Mouse (Mus musculus) CH12F3 (cell line): Measurements from ENCODE around the gene Hist1h2bc.
"Not testable (repeated sequence)": the region's sequence is repeated elsewhere in the genome, so short reads cannot be mapped to it uniquely, and the experiment has no call there.

Source experiments
- in situ Hi-C: fragments of 300-500 bp; cut with MboI; formaldehyde crosslinking; loops from 2 replicates; pipeline ENCODE4 v1.14.3; 2020; ENCODE audit warnings: low sequenced_read_pairs

Hist1h2bc gene

GRCm38 (mm10) chr13:23698300-23698693 is 14.3 kb downstream of the Hist1h2bc start, which contains the start of gene Hist1h4c:
Gene Hist1h4c (minus strand): TSS chr13:23698454.
- in situ Hi-C loops, result loop anchor here (10.0 kb wide), 1 partner anchor 73 kb away; the partner anchor contains the start of genes Hist1h1e and Hist1h2be

DNA sequence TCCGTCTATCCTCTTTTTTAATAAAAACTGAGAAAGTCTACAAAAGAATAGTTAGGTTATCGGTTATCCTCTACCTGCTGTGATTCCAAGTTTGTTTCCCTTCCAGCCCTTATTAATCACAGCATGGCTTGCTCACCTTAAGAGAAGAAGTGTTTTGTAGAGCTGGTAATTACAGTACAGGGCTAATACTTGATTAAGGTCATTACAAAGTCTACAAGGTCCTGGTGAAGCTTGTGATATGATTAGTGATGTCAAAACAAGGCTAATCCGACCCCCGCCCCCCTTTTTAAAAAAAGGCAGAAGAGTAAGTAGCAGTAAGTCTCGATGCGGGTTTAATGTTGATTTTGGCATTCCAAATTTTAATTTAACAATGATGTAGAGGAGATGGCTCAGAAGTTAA is 15.0 kb downstream of the Hist1h2bc start:
- in situ Hi-C loops, result loop anchor here (10.0 kb wide), 1 partner anchor 74 kb away; the partner anchor contains the start of genes Hist1h1e and Hist1h2be

DNA sequence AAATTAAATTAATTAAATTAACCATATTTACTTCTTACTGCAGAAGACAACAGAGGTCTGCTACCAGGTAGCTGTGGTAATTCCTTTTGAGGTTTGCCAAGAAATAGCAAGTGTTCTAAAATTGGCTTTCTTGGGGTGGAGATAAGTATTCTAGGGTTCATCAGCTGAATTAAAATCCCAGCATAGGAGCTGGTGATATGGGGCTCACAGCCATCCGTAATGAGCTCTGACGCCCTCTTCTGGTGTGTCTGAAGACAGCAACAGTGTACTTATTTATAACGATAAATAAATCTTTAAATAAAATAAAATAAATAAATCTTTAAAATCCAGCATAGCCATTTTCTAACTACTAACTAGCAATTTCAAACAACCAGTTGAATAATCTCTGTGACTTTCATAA is 15.8 kb downstream of the Hist1h2bc start:
- in situ Hi-C loops, result loop anchor here (10.0 kb wide), 1 partner anchor 75 kb away; the partner anchor contains the start of genes Hist1h1e and Hist1h2be

DNA sequence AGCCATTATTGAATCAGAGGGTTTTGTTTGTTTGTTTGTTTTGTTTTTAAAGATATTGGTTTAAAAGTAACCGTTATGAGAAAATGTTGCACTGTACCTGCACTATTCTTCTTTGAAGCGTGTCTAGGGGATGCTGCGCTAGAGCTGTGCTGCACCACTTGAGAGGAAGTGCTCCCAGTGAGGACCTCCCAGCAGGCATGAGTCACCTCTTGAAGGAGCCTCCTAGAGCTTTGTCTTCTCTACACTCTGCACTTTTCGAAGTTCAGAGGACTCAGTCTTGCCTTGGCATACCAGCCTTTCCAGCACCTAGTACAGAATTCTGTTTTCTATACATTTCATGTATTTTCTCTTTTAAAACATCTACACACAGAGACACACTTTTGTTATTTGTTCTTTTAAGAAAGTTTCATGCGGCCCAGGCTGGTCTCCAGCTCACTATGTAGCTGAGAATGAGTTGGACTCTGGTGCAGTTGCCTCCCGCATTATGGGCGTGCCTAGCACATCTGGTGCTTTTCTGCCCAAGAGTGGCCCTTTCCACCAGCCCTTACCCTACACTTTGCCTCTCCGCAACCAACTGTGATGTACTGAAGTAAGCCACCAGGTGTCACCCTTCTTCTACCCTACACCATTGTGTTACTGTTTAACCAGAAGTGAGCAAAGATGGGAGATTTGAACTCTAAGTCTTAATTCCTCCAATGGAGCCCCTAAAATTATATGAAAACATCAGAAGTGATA is 17.0 kb downstream of the Hist1h2bc start:
- in situ Hi-C loops, result no loop called here

DNA sequence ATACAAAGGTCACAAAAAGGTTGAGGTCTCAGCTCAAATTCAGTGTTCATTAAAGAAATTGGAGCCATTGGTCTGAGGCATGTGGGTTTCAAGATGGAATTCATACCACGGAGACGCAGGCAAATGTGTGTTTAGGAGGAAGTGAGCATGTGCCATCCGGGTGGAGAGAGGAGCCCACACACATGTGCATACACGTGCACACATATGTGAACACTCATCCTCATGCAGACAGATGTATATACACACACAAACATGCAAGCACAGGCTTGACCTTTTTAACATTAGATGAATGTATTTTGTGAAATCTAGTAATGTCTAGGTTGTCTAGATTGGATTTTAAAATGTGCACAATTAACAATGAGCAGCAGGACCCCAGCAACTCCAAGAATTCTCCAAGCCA is 18.2 kb downstream of the Hist1h2bc start:
- in situ Hi-C loops, result no loop called here

DNA sequence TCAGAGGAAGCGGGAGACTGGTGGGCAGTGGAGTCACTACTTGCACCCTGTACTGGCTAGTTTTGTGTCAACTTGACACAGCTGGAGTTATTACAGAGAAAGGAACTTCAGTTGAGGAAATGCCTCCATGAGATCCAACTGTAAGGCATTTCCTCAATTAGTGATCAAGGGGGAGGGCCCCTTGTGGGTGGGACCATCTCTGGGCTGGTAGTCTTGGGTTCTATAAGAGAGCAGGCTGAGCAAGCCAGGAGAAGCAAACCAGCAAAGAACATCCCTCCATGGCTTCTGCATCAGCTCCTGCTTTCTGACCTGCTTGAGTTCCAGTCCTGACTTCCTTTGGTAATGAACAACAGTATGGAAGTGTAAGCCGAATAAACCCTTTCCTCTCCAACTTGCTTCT is 18.8 kb downstream of the Hist1h2bc start:
- in situ Hi-C loops, result not testable (repeated sequence)

DNA sequence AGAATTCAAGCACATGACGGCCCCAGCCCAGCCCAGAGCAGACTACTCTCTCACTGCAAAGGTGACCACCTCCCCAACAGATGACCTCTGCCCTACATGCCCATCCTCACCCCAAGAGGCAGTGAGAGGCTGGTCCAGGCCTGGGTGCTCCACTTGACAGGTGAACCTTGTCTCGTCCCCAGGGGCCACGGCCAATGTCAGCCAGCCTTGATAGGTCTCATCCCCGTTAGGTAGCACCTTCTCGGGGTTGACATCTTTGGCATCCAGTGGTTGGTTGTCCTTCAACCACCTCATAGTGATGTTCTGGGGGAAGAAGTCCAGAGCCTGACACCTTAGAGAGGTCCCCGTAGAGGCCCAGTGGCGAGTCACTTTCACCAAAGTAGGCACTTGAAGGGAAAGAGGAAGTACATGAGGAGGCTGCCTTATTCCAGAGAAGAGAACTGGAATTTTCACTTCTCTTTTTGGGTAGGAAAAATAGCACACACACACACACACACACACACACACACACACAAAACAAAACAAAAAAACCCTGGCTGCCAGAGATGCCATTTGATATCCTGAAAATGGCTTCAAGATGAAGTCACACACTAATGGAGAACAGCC is 21.9 kb downstream of the Hist1h2bc start:
- in situ Hi-C loops, result no loop called here

GRCm38 (mm10) chr13:23706771-23707170 is 22.8 kb downstream of the Hist1h2bc start:
- in situ Hi-C loops, result no loop called here

DNA sequence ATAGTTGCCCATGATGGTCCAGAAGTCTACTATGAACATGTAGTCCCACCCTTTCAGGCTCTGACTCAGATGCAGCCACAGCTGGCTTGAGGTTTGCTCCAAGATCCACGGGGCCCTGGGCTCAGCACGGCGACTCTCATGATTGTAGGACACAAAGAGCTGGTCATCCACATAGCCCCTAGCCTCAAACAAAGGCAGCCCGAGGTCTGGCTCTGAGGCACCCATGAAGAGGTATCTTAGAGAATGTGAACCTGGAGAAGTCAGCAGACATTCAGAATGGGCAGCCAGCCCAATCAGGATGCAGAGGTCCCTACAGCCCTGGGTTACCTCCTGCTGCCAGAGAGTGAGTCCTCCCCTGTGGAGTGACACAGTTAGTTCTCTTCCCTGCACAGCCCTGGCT is 24.0 kb downstream of the Hist1h2bc start:
- in situ Hi-C loops, result no loop called here

GRCm38 (mm10) chr13:23708654-23709053 is 24.7 kb downstream of the Hist1h2bc start:
- in situ Hi-C loops, result no loop called here

GRCm38 (mm10) chr13:23709714-23710373 is 25.8 kb downstream of the Hist1h2bc start:
- in situ Hi-C loops, result no loop called here

DNA sequence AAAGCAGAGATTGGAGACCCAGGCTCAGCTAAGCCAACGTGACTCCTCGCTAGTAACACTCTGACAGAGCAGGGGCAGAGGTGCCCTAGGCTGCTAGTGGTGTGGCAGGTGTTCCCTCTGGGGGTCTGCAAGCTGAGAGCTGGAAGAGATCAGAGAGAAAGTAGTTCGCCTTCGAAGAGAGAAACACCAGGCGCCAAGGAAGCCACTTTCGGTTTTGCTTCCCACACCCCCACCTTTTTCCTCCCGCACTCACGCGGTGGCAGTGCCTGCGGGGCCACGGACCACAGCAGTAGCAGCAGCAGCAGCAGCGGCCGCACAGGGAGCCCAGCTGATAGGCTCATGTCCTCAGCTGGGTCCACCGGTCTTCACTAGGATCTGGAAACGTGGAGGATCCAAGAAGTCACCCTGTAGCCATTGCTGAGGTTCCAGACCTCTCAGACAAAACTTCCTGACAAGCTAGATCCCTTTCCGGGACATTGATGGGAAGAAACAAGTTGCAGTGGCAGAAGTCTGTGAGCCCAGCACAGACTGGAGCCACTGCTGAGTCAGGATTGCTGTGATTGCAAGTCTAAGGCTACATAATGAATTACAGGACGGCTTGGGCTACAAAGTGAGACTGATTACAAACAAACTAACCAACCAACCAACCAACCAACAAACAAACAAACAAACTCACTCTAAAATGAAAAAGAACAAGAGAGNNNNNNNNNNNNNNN is 26.5 kb downstream of the Hist1h2bc start, which contains the start of gene Hfe:
Hfe (minus strand) TSS at position 481 of the 716 bp plus-strand sequence.
- in situ Hi-C loops, result no loop called here

- in situ Hi-C loops, result no loop called here
Observed at GRCm38 (mm10) chr13:23716261-23717042, 32.5 kb downstream of the Hist1h2bc start.

GRCm38 (mm10) chr13:23717176-23717575 is 33.2 kb downstream of the Hist1h2bc start:
- in situ Hi-C loops, result no loop called here

DNA sequence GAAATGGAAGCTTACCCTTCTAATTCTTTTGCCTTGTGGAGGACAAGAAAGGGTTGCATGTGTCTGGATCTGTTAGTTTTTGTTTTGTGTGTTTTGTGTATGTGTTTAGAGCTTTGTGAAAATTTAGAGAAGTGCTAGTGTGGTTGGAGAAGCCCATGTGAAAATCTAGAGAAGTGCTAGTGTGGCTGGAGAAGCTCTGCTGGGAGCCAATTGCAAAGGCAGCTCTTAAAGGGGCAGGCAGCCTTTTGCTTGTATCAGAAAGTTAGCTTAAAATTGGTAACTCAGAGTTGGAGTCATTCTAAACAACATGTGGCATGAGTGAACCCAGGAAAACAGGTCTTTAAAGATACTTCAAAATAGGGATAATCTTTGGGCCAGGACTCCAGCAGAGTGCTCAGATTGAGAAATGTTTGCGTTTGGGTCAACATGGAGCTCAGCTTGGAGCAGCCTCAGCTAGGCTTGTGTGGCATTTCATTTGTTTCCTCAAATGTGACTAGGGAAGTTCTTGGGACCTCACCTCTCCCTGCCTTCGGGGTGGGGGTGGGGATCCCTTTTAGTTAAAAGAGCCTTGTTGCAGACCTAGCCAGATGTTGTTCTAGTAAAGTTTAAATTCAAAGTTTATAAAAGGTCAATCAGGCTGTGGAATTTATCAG is 33.7 kb downstream of the Hist1h2bc start:
- in situ Hi-C loops, result not testable (repeated sequence)

DNA sequence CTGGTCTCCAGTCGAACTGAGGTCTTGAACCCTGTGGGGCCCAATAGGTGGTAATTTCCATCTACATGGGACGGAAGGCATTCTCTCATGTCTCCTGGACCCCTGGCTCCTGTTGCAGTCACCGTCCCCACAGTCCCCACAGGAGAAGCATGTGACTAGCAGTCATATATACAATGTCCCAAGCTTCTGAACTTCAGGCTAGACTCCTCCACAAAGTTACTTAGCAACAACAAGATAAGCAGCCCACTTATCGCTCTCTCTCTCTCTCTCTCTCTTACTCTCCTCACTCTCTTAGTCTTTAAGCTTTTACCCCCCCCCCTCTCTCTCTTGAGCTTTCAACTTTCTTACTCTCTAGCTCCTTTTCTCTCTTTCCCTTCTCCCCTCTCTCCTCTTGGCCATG is 40.2 kb downstream of the Hist1h2bc start:
- in situ Hi-C loops, result no loop called here

GRCm38 (mm10) chr13:23725213-23725612 is 41.2 kb downstream of the Hist1h2bc start:
- in situ Hi-C loops, result no loop called here

DNA sequence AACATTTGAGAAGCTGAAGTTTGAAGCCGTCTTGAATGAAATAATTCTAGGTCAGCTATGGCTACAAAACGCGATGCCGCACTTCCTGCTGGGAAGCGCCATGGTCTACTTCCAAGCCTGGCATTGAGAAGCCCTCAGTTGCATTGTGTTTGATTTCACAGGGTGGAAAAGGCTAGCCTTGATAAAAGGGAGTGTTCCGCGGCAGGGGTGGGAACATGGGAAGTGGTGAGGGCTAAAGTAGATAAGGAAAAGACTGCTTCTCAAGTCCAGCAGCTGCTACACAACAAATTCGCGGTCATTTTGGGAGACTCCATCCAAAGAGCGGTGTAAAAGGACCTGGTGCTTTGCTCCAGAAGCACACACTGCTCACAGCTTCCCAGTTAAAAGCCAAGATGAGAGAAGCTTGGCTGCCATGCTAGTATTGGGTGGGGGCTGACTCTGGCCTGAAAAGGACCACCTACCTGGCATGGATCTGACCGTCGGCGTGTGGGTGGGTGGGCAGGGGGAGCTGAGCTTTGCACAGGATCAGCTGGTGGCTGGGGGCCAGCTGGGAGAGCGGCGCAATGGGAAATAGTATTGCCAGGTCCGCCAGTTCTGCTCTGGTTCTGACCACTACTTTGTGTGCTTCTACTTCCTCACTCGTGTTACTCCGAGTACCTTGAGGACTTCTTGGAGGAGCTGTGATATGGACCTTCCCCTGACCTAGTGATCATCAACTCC is 44.6 kb downstream of the Hist1h2bc start:
- in situ Hi-C loops, result no loop called here

GRCm38 (mm10) chr13:23729192-23729525 is 45.2 kb downstream of the Hist1h2bc start:
- in situ Hi-C loops, result no loop called here
